Mouse (Mus musculus) E14TG2a.4 (cell line): ENCODE measurements around the gene Mov10.
A peak's percentile ranks its signal among the peaks of the same experiment; 100 is the strongest.

Experiments
- H3K27me3 ChIP-seq: 2 replicates; pipeline ENCODE4 v1.6.1; 2014; ENCODE audit warnings: low read length, control low read depth; ENCODE audit not compliant: insufficient read depth
- H3K36me3 ChIP-seq: 2 replicates; pipeline ENCODE4 v1.6.1; 2014; ENCODE audit warnings: low read length, control low read depth; ENCODE audit not compliant: insufficient read depth
- H3K4me1 ChIP-seq: replicated peaks from 2 replicates; pipeline ENCODE4 v1.6.1; 2014; ENCODE audit warnings: low read depth, low read length, control low read depth
- H3K4me3 ChIP-seq: replicated peaks from 2 replicates; pipeline ENCODE4 v1.5.1; 2014; ENCODE audit warnings: mild to moderate bottlenecking, low read length
- H3K9me3 ChIP-seq: 2 replicates; pipeline ENCODE4 v1.6.1; 2014; ENCODE audit warnings: low read length, control low read depth
- CTCF ChIP-seq: conservative IDR thresholded peaks from 2 replicates; pipeline ENCODE4 v1.5.1; 2014; ENCODE audit warnings: low read length
- NANOG ChIP-seq: IDR thresholded peaks from 2 replicates; pipeline ENCODE4 v1.6.1; 2014; ENCODE audit warnings: borderline replicate concordance, low read length, mixed read lengths
- POU5F1 ChIP-seq: IDR thresholded peaks from 2 replicates; pipeline ENCODE4 v1.6.1; 2014; ENCODE audit warnings: low read length, borderline replicate concordance

Gene Mov10

GRCm38 (mm10) chr3:104795661-104796340, 22.6 kb downstream of the Mov10 start:
- peak overlapping the region; percentile 57 for H3K4me3 ChIP-seq
- H3K27me3 ChIP-seq: no peaks in the 10 kb centered on the region
- H3K36me3 ChIP-seq: peaks cover 96% of the 10 kb centered on the region
- TF ChIP-seq CTCF: no peak
- TF ChIP-seq POU5F1: no peak
- no peak for TF ChIP-seq NANOG
- H3K9me3 ChIP-seq: no peaks in the 10 kb centered on the region
- peaks cover 95% of the 10 kb centered on the region for H3K4me1 ChIP-seq

- no peaks in the 10 kb centered on the region for H3K27me3 ChIP-seq
- peak overlapping the region; percentile 57 for H3K4me3 ChIP-seq
- peaks cover 95% of the 10 kb centered on the region for H3K4me1 ChIP-seq
- no peak for TF ChIP-seq POU5F1
- no peak for TF ChIP-seq NANOG
- no peak for TF ChIP-seq CTCF
- peaks cover 90% of the 10 kb centered on the region for H3K36me3 ChIP-seq
- H3K9me3 ChIP-seq: no peaks in the 10 kb centered on the region
Measured at GRCm38 (mm10) chr3:104794953-104795470, 23.4 kb downstream of the Mov10 start.

- TF ChIP-seq CTCF: no peak
- no peak for TF ChIP-seq POU5F1
- no peak for TF ChIP-seq NANOG
- Histone ChIP-seq H3K4me1 (peaks cover 95% of the 10 kb centered on the region), H3K27me3 (no peaks in the 10 kb centered on the region), H3K9me3 (no peaks in the 10 kb centered on the region), H3K36me3 (peaks cover 82% of the 10 kb centered on the region), H3K4me3 (peak overlapping the region; percentile 57)
Measured at GRCm38 (mm10) chr3:104793871-104794828, 24.2 kb downstream of the Mov10 start.

GRCm38 (mm10) chr3:104792360-104793270, 25.7 kb downstream of the Mov10 start:
- 0 out of 2 replicates have a peak, but pooled peaks cover 2% of the 10 kb centered on the region for H3K27me3 ChIP-seq
- H3K36me3 ChIP-seq: peaks cover 70% of the 10 kb centered on the region
- H3K4me3 ChIP-seq: no peak overlapping the region
- H3K9me3 ChIP-seq: no peaks in the 10 kb centered on the region
- TF ChIP-seq NANOG (no peak), CTCF (no peak), POU5F1 (no peak)
- H3K4me1 ChIP-seq: peaks cover 96% of the 10 kb centered on the region

GRCm38 (mm10) chr3:104791671-104792070, 26.7 kb downstream of the Mov10 start:
- peaks cover 62% of the 10 kb centered on the region for H3K36me3 ChIP-seq
- H3K9me3 ChIP-seq: no peaks in the 10 kb centered on the region
- H3K27me3 ChIP-seq: 0 out of 2 replicates have a peak, but pooled peaks cover 2% of the 10 kb centered on the region
- peaks cover 89% of the 10 kb centered on the region for H3K4me1 ChIP-seq
- TF ChIP-seq POU5F1 (no peak), NANOG (no peak), CTCF (no peak)
- no peak overlapping the region for H3K4me3 ChIP-seq

DNA sequence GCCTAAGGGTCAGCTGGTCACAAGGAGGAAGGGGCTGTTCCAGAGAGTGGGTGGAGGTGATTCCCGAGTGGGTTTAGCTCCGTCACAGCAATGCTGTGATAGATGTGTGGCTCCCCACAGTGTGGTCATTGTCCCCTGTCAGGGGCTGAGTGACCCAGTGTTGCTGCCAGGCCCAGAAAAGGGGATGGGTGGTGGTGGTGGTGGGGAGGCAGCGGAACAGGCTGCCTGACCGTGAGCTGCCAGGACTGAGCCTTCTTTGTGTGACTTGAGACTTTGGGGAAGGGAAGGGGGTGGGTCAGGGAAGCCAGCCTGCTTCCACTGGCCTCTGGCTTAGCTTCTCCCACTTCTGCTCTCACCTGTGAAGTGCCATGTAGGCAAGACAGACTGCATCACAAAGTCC, 27.3 kb downstream of the Mov10 start:
- Histone ChIP-seq H3K27me3 (0 out of 2 replicates have a peak, but pooled peaks cover 2% of the 10 kb centered on the region), H3K9me3 (no peaks in the 10 kb centered on the region), H3K36me3 (peaks cover 62% of the 10 kb centered on the region), H3K4me1 (peaks cover 84% of the 10 kb centered on the region), H3K4me3 (peak overlapping the region; percentile 17; the same call in 1 of the 2 replicates)
- no peak for TF ChIP-seq NANOG
- TF ChIP-seq CTCF: no peak
- TF ChIP-seq POU5F1: no peak

DNA sequence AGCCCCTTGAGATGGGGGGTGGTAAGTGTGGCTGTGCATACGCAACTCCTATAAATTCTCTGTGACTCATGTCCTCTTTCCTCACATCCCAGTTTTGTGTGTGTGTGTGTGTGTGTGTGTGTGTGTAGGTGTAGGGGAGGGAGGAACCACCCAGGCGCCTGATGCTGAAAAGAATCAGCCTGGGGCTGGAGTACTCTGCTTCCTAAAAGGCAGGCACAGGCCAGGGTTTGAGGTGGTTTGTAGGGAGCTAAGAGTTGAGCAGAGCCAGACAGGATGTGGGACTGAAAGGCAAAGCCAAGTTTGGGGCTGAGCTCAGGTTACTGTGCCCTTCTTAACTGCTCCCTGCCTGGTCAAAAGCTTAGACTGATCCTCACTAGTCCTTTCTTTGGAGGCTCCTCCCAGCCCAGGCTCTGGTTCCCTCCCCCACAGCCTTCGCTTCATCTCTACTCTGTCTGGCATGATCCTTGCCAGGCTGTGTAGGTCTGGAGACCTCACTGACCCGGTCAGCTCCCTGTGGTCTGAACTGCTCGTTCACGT, 27.9 kb downstream of the Mov10 start:
- peaks cover 84% of the 10 kb centered on the region for H3K4me1 ChIP-seq
- H3K27me3 ChIP-seq: 0 out of 2 replicates have a peak, but pooled peaks cover 2% of the 10 kb centered on the region
- no peaks in the 10 kb centered on the region for H3K9me3 ChIP-seq
- no peak for TF ChIP-seq CTCF
- no peak for TF ChIP-seq NANOG
- no peak for TF ChIP-seq POU5F1
- H3K36me3 ChIP-seq: peaks cover 62% of the 10 kb centered on the region
- H3K4me3 ChIP-seq: peak overlapping the region; percentile 82
